Mouse (Mus musculus) 3T3-L1 (cell line): ENCODE results near the gene Chrna9.
A peak's percentile ranks its signal among the peaks of the same experiment; 100 is the strongest.

Experiments used
- DNase-seq: peaks from one replicate; pipeline ENCODE4 v3.0.0-alpha.2; 2015; ENCODE audit warnings: low read depth, low spot score

The Chrna9 gene

DNA sequence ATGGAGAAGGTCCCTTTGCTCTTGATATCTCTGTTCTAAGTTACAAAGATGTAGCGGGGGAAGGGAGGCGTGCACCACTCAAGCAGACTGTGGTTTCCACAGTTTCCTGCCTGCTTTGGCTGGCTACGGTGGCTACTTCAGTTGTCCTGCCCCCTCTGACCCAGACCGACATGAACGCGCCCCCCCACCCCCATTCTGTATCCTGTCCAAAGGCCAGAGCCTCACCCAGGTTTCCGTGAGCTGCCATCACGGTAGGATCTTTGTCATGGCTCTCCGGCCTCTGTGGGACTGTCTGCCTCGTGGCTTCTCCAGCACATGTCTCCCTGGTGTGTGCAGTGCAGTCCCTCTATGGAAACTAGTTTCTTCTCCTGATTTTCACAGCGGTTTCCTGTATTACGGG lies 15.4 kb upstream of the Chrna9 start:
- DNase-seq: no peak

DNA sequence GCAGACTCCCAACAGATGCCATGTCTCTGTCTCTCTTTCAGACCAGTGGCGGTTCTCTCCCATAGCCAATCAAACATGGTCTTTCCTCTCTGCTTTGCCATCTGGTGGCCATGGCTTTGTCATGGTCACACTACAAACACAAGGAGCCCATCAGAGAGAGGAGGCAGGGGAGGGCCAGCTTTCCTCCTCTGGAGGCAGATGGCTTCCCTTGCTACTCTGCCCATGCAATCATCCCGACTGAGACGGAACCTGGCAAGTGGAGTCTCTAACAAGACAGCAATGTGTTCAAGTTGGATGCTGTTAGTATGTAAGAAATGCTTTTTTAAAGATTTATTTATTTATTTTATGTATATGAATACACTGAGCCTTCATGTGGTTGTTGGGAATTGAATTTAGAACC lies 14.8 kb upstream of the Chrna9 start:
- DNase-seq: no peak

DNA sequence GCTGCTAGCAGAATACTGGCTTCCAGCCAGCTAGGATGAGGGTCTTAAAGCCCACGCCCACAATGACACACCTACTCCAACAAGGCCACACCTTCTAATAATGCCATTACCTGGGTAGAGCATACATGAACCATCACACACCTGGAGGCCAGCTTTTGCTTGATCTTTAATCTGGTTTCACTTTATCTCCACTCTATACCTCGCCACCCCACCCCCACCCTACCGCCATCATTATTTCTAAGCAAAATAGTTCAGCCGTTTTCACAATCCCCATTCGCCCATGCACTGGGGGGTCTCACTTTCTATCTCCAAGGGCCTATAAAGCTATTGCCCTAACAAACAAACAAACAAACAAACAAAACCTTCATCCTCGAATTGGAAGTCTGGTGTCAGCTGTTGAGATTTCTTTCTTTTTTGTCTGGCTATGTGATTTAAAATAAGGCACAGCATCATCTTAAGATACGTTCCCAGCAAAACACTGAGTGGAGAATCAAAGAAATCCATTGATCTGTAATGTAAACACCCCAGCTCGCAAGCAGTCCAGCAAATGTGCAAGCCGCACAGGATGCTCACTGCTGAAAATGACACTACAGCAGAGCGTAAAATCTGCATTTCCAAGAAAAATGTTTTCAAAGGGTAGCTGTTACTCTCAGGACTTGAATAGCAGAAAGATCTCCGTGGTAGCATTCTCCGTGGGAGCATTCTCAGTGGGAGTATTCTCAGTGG lies 13.9 kb upstream of the Chrna9 start:
- DNase-seq: no peak

DNA sequence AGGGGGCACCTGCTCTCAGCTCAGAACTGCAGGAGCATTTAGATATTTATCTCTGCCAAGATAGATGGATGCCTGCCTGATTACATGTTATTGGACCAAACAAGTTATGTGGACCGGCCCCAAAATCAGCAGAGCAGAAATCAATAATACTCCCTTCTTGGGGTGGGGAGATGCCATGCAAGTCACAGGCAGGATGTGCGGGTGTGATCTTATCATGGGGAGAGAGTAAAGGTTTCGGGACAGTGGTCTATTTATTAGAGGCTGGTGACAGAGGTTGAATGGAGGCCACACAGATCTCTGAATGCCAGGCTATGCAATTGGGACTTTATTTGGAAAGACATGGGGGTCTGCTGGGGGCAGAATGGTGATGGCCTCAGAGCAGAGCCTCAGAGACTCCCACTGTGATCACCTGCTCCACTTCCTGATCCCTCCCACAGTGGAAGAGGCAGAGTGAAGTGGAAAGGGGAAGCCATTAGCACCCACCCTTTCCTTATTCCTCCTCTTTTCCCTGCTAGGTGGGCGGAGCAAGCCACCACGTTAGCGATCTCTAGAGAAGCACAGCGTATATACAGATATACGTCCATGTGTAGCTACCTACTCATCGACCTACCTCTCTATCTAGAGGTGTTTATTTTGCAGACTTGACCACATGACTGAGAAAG lies 13.1 kb upstream of the Chrna9 start:
- DNase-seq: no peak

DNA sequence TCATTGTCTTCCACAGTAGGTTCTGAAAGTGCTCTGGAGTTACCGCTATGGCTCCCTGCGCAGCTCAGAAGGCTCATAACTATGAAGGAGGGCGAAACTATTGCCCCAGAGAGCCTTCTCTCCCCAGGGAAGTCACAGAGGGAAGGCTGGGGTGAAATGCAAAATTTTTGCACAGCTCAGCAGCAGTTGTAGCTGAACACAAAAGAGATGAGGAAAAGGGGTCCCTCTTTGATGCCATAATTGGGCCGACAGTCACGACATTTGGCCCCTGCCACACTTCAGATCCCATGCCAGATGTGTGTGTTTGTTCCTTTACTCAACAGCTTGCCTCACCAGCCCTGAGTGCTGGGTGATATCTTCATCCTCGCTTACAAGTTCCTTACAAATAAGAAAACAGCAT lies 8.1 kb upstream of the Chrna9 start:
- DNase-seq: no peak

DNA sequence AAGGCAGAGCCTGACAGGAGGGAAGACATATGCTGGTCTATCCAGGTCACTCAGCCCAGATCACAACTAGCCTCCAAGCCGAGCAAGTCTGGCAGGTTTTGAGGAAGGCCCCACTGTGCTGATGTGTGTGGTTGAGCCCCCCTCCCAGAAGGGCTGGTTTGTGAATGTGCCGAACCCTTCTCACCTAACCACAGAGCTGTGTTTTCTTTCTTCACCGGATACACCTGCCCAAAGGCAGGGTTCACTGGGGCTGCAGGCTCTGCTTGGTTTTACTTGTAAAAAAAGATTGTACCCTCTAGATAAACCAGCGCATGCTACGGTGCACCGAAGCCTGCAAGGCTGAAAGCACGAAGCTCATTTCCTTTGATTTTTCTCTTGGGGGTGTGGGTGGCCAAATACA lies 5.6 kb upstream of the Chrna9 start:
- no peak for DNase-seq

DNA sequence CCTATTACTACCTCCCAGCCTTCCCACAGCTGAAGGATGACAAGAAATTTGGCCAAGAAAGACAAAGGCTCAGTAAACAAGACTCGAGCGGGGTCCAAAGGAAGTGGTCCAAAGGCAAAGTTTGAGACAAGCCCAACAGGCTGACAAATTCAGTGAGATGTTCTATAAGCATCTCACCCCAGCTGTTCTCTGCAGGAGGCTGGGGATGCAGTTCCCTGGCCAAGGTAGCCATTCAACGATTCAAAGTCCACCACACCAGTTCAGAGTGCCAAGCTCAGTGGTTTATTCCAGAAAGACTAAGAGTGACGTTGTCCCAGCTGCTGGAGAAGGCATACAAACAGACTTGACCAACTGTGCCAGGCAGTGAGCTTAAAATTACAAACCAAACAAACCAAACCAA lies 4.5 kb upstream of the Chrna9 start:
- no peak for DNase-seq

DNA sequence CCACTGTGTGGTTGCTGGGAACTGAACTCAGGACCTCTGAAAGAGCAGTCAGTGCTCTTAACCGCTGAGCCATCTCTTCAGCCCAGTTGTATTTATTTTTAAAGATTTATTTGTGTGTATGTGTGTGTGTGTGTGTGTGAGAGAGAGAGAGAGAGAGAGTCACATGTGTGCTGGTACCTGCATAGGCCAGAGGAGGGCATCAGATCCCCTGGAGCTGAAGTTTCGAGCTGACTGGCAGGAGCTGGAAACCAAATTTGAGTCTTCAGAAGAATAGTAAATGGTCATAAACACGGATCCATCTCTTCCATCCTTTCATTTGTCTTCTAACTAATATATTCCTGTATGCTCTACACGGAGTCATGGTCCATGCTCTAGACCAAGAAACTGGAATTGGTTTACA lies 1.5 kb upstream of the Chrna9 start:
- DNase-seq: no peak

DNA sequence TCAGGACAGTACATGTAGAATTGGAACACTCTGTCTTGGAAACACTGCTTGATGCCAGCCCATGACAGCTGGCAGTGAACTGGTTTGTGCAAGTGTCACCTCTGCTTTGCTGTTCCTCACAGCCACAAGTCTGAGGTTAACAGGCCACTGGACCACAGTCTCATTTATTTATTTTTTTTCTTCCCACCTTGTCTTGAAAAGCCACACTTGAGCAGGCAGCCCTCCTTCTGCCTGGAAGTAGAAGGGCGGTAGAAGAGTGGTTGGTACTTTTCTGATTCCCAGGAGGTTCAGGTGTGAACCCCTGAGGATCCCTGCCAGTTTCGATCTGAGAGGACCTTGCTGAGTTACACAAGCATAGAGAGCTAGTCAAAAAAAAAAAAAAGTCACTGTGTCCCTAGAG lies 957 bp upstream of the Chrna9 start:
- DNase-seq: no peak

DNA sequence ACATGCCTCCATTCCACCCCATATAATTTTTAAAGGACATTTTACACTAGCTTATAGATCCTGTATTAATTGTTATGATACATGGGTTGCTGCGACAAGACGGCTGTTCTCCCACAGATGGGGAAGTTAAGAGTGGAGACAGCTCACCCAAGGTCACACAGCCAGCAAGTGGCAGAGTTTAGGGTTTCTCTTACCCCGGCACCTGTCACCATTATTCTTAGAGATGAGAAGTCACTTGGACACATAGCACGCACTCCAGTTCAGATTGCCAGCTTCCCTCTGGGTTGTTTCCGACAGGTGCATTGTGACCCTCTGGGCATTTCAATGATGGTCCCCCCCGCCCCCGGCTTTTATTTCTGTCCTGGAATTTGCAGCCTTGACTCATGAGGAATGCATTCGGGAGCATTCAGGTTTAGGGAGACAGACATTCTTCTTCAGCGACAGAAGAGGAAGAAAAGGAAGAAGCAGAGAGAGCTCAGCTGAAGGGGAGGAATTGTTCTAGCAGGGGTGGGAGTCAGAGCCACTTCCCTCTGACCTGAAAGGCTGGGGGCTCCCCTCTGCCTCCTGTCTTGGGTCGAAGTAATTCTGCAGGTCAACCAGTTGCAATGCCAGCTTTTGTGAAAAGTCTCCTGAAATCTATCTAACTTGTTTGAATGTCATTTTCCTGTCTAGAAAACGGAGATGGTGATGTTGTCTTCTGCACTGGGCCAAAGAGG lies 2.4 kb downstream of the Chrna9 start:
- DNase-seq: no peak

DNA sequence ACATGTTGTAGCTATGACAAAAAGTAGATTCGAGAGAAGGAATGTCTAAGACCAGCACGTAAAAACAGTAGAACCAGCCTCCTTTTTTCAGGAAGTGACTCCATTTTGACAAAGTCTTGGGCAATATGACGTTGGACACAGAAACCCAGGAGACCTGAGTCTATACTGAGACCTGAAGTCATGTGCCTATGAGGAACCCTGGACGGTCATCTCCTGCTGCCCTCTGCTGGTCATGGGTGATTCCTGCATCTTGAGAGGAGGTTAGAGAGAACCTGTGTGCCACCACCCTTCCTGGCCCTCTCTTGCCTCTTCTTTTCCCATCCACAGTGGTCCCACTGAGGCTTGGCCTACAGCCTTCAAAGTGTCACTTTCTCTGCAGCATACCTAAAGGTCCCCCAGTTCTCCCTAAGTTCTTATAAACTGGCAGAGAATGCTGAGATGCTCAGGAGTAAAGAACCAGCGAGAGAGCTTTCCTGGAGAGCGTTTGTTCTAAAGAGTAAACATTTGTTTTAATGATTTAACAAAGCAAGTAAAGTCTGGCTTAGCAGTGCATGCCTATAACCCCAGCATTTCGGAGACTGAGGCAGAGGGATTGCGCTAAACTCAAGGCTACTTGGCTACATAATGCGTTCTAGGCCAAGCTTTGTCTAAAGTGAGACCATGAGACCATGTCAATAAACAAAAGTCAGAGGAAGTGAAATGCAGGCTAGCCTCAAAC lies 3.4 kb downstream of the Chrna9 start:
- peak; percentile 93 for DNase-seq

DNA sequence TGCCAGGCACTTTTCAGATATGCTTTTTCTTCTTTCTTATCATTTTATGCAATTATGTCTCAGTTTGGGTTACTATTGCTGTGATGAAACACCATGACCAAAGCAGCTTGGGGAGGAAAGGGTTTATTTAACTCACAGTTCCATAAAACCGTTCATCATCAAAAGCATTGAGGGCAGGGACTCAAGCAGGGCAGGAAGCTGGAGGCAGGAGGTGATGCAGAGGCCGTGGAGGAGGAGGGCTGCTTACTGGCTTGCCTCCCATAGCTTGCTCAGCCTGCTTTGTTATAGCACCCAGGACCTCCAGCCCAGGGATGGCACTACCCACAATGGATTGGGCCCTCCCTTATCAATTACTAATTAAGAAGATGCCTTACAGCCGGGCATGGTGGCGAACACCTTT lies 6.4 kb downstream of the Chrna9 start:
- DNase-seq: no peak

DNA sequence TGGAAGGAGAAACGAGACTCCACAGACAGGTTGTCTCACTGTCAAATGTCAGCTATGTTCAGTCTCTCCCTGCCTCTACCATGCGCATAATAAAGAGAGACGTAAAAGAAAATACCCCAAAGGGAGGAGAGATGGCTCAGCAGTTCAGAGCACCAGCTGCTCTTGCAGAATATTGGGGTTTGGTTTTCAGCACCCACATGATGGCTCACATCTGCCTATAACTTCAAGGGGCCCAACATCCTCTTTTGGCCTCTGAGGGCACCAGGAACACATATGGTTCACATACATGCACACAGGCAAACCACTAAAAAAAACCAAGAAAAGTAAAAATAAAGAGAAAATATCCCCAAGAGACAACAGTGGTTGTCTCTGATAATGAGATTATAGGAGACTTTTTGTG lies 15.1 kb downstream of the Chrna9 start:
- DNase-seq: no peak

DNA sequence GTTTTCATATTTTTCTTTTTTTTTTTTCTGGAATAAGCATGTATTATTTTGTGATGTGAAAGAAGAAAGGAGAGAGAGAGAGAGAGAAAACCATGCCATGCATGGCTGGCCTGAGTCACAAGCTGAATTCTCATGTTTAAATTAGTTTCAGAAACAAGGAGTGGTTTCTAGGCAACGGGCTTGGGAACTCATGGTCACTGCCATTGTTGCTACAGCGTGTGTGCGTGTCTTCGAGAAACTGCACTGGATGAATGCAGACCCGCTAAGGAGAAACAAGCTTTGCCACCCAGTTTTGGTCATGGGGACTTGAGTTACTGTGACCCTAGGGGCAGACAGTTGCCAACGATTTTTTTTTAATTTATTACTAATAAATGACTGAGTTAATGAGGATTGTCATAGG lies 15.5 kb downstream of the Chrna9 start:
- peak; percentile 27 for DNase-seq

DNA sequence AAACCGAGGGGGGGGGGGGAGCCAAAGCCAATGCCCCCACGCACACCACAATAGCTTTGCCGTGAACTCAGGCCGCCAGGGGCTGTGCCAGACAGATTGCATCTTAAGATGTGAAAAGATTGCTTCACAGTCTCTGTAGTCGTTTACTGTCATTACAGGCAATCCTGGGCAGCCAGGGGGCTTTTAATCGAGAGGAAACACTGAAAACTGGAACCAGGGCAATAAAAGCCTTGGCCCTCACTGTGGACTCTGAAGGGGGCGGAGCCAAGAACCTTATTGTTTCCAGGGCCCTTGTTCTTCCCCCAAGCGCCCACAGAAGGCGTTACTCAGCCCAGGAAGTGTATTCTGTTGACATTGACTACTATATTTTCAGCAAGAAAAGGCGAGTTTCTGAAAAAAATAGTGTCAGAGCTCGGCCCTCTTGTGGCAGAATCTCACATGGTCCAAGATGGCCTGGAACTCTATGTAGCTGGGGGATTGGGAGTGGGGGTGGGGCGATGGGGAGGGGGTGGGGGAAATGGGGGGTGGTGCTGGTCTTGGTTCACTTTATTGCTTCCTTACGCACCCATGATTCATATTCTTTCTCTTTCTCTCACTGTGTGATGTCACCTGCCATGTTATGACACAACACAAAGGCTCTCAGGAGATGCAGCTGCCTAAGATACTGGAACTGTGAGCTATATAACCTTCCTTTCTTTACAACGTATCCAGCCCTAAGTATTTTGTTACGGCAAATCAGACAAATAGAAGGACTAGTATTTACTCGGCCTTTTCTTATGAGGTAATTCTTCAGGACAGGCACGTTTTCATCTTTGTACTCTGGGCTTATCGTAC lies 16.2 kb downstream of the Chrna9 start:
- peak; percentile 21 for DNase-seq

DNA sequence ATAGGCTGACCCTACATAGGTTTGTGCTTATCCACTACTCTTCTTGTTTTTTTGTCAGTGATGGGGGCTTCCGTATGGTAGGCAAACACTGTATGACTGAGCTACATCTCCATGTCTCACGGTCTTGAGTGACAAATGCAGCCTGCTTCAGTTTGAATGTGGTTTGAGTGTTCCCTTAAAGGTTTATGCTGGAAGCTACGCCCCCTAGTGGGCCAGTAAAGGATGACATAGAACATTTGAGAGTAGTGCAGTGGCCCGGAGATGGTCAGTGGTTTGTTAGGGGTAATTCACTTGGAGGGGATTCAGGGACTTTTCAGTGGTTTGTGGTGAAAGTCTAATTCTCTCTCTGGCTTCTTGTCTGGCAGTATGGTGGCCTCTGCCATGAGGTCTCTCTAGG lies 16.8 kb downstream of the Chrna9 start:
- peak; percentile 33 for DNase-seq

DNA sequence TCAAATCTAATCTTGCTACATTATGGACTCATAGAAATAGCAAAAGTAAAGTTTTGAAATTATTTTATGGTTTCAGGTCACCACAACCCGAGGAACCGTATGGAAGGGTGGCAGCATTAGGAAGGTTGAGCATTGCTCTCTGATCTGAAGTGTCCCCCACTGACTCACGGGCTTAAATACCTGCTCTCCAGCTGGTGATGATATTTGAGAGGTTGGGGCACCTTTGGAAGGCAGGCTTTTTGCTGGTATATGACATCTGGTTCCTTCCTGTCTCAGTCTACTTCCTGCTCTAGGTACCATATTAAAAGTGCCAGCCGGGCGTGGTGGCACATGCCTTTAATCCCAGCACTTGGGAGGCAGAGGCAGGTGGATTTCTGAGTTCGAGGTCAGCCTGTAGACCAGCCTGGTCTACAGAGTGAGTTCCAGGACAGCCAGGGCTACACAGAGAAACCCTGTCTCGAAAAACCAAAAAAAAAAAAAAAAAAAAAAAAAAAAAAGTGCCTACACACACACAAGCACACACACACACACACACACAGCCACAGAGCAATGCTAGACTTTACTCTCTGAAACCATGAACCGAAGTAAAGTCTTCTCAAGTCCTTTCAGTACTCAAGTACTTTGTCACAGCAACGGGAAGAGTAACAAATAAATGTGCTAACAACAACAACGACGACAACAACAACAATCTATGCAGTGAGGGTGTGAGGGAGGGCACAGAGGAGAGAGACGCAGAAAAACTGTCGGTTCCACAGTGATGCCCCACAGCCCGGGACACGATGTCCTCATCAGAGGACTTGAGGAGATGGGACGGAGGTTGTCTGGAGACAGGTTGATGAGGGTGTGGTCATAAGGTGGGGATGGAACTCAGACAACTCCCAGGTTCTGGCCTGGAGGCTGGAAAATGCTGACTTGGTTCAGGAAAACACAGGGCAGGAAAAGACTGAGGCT lies 19.7 kb downstream of the Chrna9 start:
- DNase-seq: no peak

DNA sequence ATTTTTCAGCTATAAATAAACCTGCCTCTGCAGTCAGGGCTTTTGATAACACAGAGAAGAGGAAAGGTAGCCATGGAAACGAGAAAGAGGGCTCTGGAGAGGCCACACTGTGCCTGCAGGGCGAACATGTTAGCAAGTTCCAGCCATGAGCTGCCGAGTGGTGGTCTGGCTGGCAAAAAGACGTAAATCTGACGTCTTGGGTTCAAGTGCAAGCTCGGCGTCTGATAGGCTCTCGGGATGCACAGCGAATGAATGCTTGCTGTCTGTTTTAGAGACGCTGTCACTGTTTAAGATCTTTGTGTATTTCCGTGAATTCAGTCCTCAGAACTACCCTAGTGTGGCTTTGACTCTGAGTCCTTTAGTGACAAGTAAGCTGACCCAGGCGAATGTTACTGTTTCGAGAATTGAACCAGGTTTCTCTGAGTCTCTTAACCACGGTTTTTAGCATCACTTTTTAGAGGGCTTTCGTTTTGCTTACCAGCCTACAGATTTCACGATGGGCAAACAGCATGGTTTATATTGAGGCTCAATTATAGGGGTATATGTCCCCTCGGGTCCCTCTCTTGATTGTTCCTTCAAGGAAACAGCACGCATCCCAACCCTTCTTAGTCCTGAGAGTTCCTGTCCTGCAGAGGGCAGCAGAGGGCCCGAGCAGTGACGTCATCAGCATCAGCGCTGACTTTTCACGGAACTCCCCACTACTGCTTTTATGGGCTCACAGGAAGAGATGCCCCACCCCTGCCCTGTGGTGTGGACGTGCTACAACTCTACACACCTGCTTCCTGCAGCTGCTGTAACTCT lies 20.8 kb downstream of the Chrna9 start:
- peak; percentile 60 for DNase-seq
